Mouse (Mus musculus) thymus, adult 2 months (tissue): ENCODE data around the gene Igf2bp1. TPM values are rescaled to one million over a fixed set of nuclear protein-coding genes. Genes with fewer than 3 reads are reported as not detected.
"Not testable (repeated sequence)": the region's sequence is repeated elsewhere in the genome, so short reads cannot be mapped to it uniquely, and the experiment has no call there.

ENCODE experiments used
- DNase-seq: peaks from one replicate; pipeline ENCODE4 v3.0.0; 2021
- H3K27ac ChIP-seq: fragments of 200-500 bp; 2 replicates; pipeline ENCODE4 v1.5.1; 2012; ENCODE audit warnings: low read length, control low read depth; ENCODE audit not compliant: control insufficient read depth, insufficient read depth
- H3K27me3 ChIP-seq: fragments of 200-500 bp; 2 replicates; pipeline ENCODE4 v1.6.1; 2012; ENCODE audit warnings: mild to moderate bottlenecking, low read length, moderate library complexity, mixed read lengths; ENCODE audit not compliant: control insufficient read depth, insufficient read depth
- H3K36me3 ChIP-seq: fragments of 200-500 bp; 2 replicates; pipeline ENCODE4 v1.6.1; 2012; ENCODE audit warnings: mild to moderate bottlenecking, low read length, moderate library complexity; ENCODE audit not compliant: control insufficient read depth, insufficient read depth
- H3K4me1 ChIP-seq: fragments of 200-500 bp; replicated peaks from 2 replicates; pipeline ENCODE4 v1.6.1; 2012; ENCODE audit warnings: low read length; ENCODE audit not compliant: control insufficient read depth, insufficient read depth
- H3K4me3 ChIP-seq: fragments of 200-500 bp; 2 replicates; pipeline ENCODE4 v1.5.1; 2012; ENCODE audit warnings: mild to moderate bottlenecking, low read length, control low read depth, moderate library complexity; ENCODE audit not compliant: control insufficient read depth, insufficient read depth
- CTCF ChIP-seq: fragments of 200-500 bp; IDR thresholded peaks from 2 replicates; pipeline ENCODE4 v1.5.1; 2012; ENCODE audit warnings: mild to moderate bottlenecking, control low read depth, low read length, moderate library complexity, borderline replicate concordance; ENCODE audit not compliant: control insufficient read depth, poor library complexity, insufficient read depth; ENCODE audit errors: extremely low read depth
- POLR2A ChIP-seq: fragments of 200-500 bp; IDR thresholded peaks from 2 replicates; pipeline ENCODE4 v1.6.1; 2012; ENCODE audit warnings: mild to moderate bottlenecking, low read length, control low read depth, moderate library complexity; ENCODE audit not compliant: control insufficient read depth, poor library complexity, insufficient read depth; ENCODE audit errors: extremely low read depth
- WGBS: fragments of 180-500 bp; shearing (Covaris S2); methylation state at CpG from one replicate; pipeline ENCODE4 v1.1.7; 2018; 5-methylcytosine and 5-hydroxymethylcytosine counted together
- polyA plus RNA-seq: library from polyadenylated mRNA; depleted of rRNA; stranded (reverse); fragments of >200 nt; gene quantifications from 2 replicates; pipeline ENCODE4 v1.2.3, GENCODE M21; 2012

The Igf2bp1 gene
- polyA plus RNA-seq, 1 experiment = 0.13 TPM

GRCm38 (mm10) chr11:95953313-95953712 lies 52.4 kb downstream of the Igf2bp1 start:
- no peaks in the 10 kb centered on the region for H3K4me1 ChIP-seq
- H3K27ac ChIP-seq = no peak overlapping the region
- H3K36me3 ChIP-seq = no peaks in the 10 kb centered on the region
- TF ChIP-seq POLR2A (no peak), CTCF (no peak)
- DNase-seq = no peak
- H3K4me3 ChIP-seq = no peak overlapping the region
- H3K27me3 ChIP-seq = no peaks in the 10 kb centered on the region
- 78% methylated on average over 5 of the region's 5 CpGs for WGBS

DNA sequence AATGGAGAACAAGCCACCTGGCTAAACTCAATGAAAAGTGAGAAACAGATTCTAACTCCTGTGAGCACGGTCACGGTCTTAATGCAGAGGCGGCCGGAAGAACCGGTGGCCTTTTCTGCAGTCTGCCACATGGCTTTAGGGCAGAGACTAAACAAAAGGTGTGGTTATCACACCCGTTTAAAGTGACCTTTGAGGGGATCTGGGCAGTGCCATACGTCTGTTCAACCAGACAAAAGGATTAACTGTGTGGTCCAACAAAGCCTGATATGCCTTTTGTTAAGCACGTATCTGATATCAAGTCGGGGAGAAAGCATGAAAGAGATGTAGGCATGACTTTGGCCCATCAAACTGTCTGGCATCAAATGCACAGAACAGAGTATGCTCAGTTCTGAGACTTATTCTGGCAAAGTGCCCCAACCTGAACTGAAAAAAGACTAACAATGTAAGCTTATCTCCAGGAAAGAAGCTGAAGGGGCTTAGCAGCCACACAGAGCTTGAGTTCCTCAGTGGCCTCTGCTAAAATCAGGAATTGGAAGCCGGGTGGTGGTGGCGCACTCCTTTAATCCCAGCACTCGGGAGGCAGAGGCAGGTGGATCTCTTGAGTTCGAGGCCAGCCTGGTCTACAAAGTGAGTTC lies 59.8 kb downstream of the Igf2bp1 start:
- WGBS = 91% methylated on average over 13 of the region's 13 CpGs
- Histone ChIP-seq H3K4me3 (no peak overlapping the region), H3K27me3 (no peaks in the 10 kb centered on the region), H3K4me1 (no peaks in the 10 kb centered on the region), H3K27ac (no peak overlapping the region), H3K36me3 (no peaks in the 10 kb centered on the region)
- TF ChIP-seq POLR2A (no peak), CTCF (no peak)
- no peak for DNase-seq

GRCm38 (mm10) chr11:95939828-95940507 lies 65.8 kb downstream of the Igf2bp1 start:
- DNase-seq = no peak
- H3K4me3 ChIP-seq = no peak overlapping the region
- no peaks in the 10 kb centered on the region for H3K36me3 ChIP-seq
- TF ChIP-seq CTCF = 0 out of 2 replicates have a peak, but pooled peaks have one; percentile 20
- TF ChIP-seq POLR2A = no peak
- H3K4me1 ChIP-seq = no peaks in the 10 kb centered on the region
- no peak overlapping the region for H3K27ac ChIP-seq
- 37% methylated on average over 11 of the region's 11 CpGs for WGBS
- H3K27me3 ChIP-seq = no peaks in the 10 kb centered on the region

GRCm38 (mm10) chr11:95936409-95936808 lies 69.3 kb downstream of the Igf2bp1 start:
- H3K4me3 ChIP-seq = no peak overlapping the region
- TF ChIP-seq POLR2A (no peak), CTCF (no peak)
- H3K27ac ChIP-seq = no peak overlapping the region
- WGBS = 90% methylated on average over 6 of the region's 6 CpGs
- no peaks in the 10 kb centered on the region for H3K4me1 ChIP-seq
- DNase-seq = no peak
- H3K36me3 ChIP-seq = no peaks in the 10 kb centered on the region
- H3K27me3 ChIP-seq = no peaks in the 10 kb centered on the region

- not testable (repeated sequence) for H3K27me3 ChIP-seq, H3K36me3 ChIP-seq, H3K4me1 ChIP-seq, H3K27ac ChIP-seq, H3K4me3 ChIP-seq, DNase-seq
- WGBS = 98% methylated on average over 8 of the region's 10 CpGs
Measured at GRCm38 (mm10) chr11:95932168-95932567, 73.6 kb downstream of the Igf2bp1 start.

DNA sequence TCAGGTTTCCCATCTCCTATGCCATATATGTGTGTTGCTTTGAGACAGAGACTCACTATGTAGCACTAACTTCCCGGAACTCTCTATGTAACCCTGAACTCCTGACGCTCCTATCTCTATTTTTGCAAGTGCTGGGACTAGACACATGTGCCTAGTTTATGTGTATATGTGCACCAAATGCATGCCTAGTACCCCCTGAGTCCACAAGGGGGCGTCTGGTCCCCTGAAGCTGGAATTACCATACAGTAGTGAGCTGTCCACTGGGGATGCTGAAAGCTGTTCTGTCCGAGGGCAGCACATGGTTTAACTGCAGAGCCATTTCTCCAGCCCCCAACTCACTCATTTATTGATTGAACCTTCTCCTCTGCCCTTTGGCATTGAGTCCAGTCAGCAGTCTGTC lies 79.3 kb downstream of the Igf2bp1 start:
- 86% methylated on average over 4 of the region's 4 CpGs for WGBS
- TF ChIP-seq POLR2A (no peak), CTCF (no peak)

DNA sequence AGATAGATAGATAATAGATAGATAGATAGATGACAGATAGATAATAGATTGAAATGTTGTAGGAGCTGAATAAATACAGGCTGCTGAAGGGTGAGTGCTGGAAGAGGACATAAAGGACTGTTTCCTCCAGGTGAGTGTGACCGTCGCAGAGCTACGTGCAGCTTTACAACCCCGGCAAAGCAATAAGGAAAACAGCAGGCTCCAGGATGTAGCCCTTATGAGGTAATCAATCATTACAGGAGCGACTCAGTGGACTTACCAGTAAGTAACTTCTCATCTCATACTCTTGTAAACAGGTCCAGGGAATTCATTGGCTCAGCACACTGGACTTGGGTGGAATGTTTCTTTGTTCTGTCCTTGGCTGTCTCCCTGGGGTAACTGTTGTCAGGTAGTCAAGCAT lies 79.8 kb downstream of the Igf2bp1 start:
- DNase-seq = no peak
- TF ChIP-seq CTCF = no peak
- TF ChIP-seq POLR2A = no peak
- Histone ChIP-seq H3K4me1 (no peaks in the 10 kb centered on the region), H3K27ac (no peak overlapping the region), H3K27me3 (no peaks in the 10 kb centered on the region), H3K36me3 (no peaks in the 10 kb centered on the region), H3K4me3 (no peak overlapping the region)
- 96% methylated on average over 5 of the region's 5 CpGs for WGBS

More for the DNA sequence above, 79.3 kb downstream of the Igf2bp1 start:
- Histone ChIP-seq H3K4me1 (no peaks in the 10 kb centered on the region), H3K4me3 (no peak overlapping the region), H3K27ac (no peak overlapping the region), H3K27me3 (no peaks in the 10 kb centered on the region), H3K36me3 (no peaks in the 10 kb centered on the region)
- DNase-seq = no peak
